Mouse (Mus musculus): ENCODE results near the gene Rapgef3. TPM values are rescaled to one million over a fixed set of nuclear protein-coding genes. Genes with fewer than 3 reads are reported as not detected.

Gene Rapgef3
- total and polyA plus RNA-seq, 3 experiments = 2.5 to 3.4 (median 3.2) TPM

- H3K9me3 ChIP-seq (replicated peaks; ENCODE audit: low read length) = no peaks in the 10 kb centered on the region
- no peak for TF ChIP-seq BHLHE40 (IDR thresholded peaks at IDR 0.05; ENCODE audit: low read depth, low read length)
- TF ChIP-seq EP300 (IDR thresholded peaks at IDR 0.05; ENCODE audit: low read length) = no peak
- TF ChIP-seq CHD2 (IDR thresholded peaks at IDR 0.05; ENCODE audit: low read length) = no peak
- TF ChIP-seq MAZ (IDR thresholded peaks at IDR 0.05; ENCODE audit: low read depth, low read length) = no peak
- TF ChIP-seq ZKSCAN1 (IDR thresholded peaks at IDR 0.05; ENCODE audit: borderline replicate concordance, low read depth, low read length) = no peak
- TF ChIP-seq ZMIZ1 (IDR thresholded peaks at IDR 0.05; ENCODE audit: low read depth, low read length) = no peak
- TF ChIP-seq SMC3 (IDR thresholded peaks at IDR 0.05; ENCODE audit: low read depth, low read length) = no peak
- TF ChIP-seq USF1 (IDR thresholded peaks at IDR 0.05; ENCODE audit: low read depth, low read length) = no peak
- TF ChIP-seq CTCF (conservative IDR thresholded peaks at IDR 0.05 in 1 of 2, IDR thresholded peaks at IDR 0.05 in 1 of 2; ENCODE audit: low read depth in 2 of 2, low read length in 2 of 2) = no peak
- no peak for TF ChIP-seq HCFC1 (IDR thresholded peaks at IDR 0.05; ENCODE audit: low read depth, low read length)
- H3K9ac ChIP-seq (ENCODE audit: insufficient read depth, low read depth) = no peak overlapping the region
- peaks cover 0 to 8% of the 10 kb centered on the region in 2 experiments; a peak in 2 of 4 replicates for H3K4me1 ChIP-seq (ENCODE audit: control insufficient read depth in 1 of 2, insufficient read depth in 2 of 2)
- no peaks in the 10 kb centered on the region for H3K79me2 ChIP-seq (replicated peaks; ENCODE audit: control insufficient read depth, extremely low read depth, insufficient read depth, poor library complexity, severe bottlenecking)
- no peak overlapping the region for H3K4me3 ChIP-seq (replicated peaks in 1 of 3; ENCODE audit: low read depth in 2 of 3, low read length in 2 of 3, poor library complexity in 1 of 3)
- no peak overlapping the region for H3K27ac ChIP-seq (ENCODE audit: insufficient read depth, low read depth)
- in situ Hi-C loops (cut with MboI; ENCODE audit: low pct_ligation_motif_present, low pct_unique_long_range_greater_than_20kb, low sequenced_read_pairs) (no loop called here), dilution Hi-C loops (cut with MboI; ENCODE audit: extremely low pct_ligation_motif_present, extremely low pct_unique_long_range_greater_than_20kb, low sequenced_read_pairs) (no loop called here)
- H3K4me2 ChIP-seq (ENCODE audit: insufficient read depth, low read depth, poor library complexity, severe bottlenecking) = no peak overlapping the region
- DNase-seq (ENCODE audit: extremely low read depth) = no peak
- peaks cover 69 to 84% of the 10 kb centered on the region in 2 experiments for H3K36me3 ChIP-seq (replicated peaks in 1 of 2; ENCODE audit: control insufficient read depth in 1 of 2, insufficient read depth in 1 of 2, low read length in 1 of 2)
- H3K27me3 ChIP-seq (replicated peaks) = no peaks in the 10 kb centered on the region
These were observed 34.8 kb upstream of the Rapgef3 start for GRCm38 (mm10) chr15:97802575-97802974.

GRCm38 (mm10) chr15:97801811-97802210 lies 34.0 kb upstream of the Rapgef3 start:
- DNase-seq (ENCODE audit: extremely low read depth) = no peak
- no peak overlapping the region for H3K4me3 ChIP-seq (replicated peaks in 1 of 3; ENCODE audit: low read depth in 2 of 3, low read length in 2 of 3, poor library complexity in 1 of 3)
- H3K9ac ChIP-seq (ENCODE audit: insufficient read depth, low read depth) = no peak overlapping the region
- peaks cover 0 to 8% of the 10 kb centered on the region in 2 experiments; a peak in 2 of 4 replicates for H3K4me1 ChIP-seq (ENCODE audit: control insufficient read depth in 1 of 2, insufficient read depth in 2 of 2)
- no peaks in the 10 kb centered on the region for H3K27me3 ChIP-seq (replicated peaks)
- no peak overlapping the region for H3K27ac ChIP-seq (ENCODE audit: insufficient read depth, low read depth)
- dilution Hi-C loops (cut with MboI; ENCODE audit: extremely low pct_ligation_motif_present, extremely low pct_unique_long_range_greater_than_20kb, low sequenced_read_pairs) (no loop called here), in situ Hi-C loops (cut with MboI; ENCODE audit: low pct_ligation_motif_present, low pct_unique_long_range_greater_than_20kb, low sequenced_read_pairs) (no loop called here)
- no peak overlapping the region for H3K4me2 ChIP-seq (ENCODE audit: insufficient read depth, low read depth, poor library complexity, severe bottlenecking)
- no peaks in the 10 kb centered on the region for H3K79me2 ChIP-seq (replicated peaks; ENCODE audit: control insufficient read depth, extremely low read depth, insufficient read depth, poor library complexity, severe bottlenecking)
- peaks cover 69 to 84% of the 10 kb centered on the region in 2 experiments for H3K36me3 ChIP-seq (replicated peaks in 1 of 2; ENCODE audit: control insufficient read depth in 1 of 2, insufficient read depth in 1 of 2, low read length in 1 of 2)
- TF ChIP-seq KAT2A (IDR thresholded peaks at IDR 0.05; ENCODE audit: insufficient replicate concordance, low read length) = no peak
- TF ChIP-seq SIN3A (IDR thresholded peaks at IDR 0.05; ENCODE audit: low read length) = no peak
- TF ChIP-seq RCOR1 (conservative IDR thresholded peaks at IDR 0.05; ENCODE audit: low read depth, low read length) = no peak
- no peak for TF ChIP-seq CTCF (conservative IDR thresholded peaks at IDR 0.05 in 1 of 2, IDR thresholded peaks at IDR 0.05 in 1 of 2; ENCODE audit: low read depth in 2 of 2, low read length in 2 of 2)
- TF ChIP-seq TBP (conservative IDR thresholded peaks at IDR 0.05; ENCODE audit: low read depth, low read length) = no peak
- no peak for TF ChIP-seq GABPA (IDR thresholded peaks at IDR 0.05; ENCODE audit: insufficient replicate concordance, low read depth, low read length)
- no peak for TF ChIP-seq ETS1 (conservative IDR thresholded peaks at IDR 0.05; ENCODE audit: low read depth, low read length)
- TF ChIP-seq CHD1 (IDR thresholded peaks at IDR 0.05; ENCODE audit: low read depth, low read length) = no peak
- TF ChIP-seq ZC3H11A (IDR thresholded peaks at IDR 0.05; ENCODE audit: low read depth, low read length) = no peak
- no peak for TF ChIP-seq IRF4 (IDR thresholded peaks at IDR 0.05; ENCODE audit: low read depth, low read length)
- TF ChIP-seq SMC3 (IDR thresholded peaks at IDR 0.05; ENCODE audit: low read depth, low read length) = no peak
- no peak for TF ChIP-seq HCFC1 (IDR thresholded peaks at IDR 0.05; ENCODE audit: low read depth, low read length)
- no peak for TF ChIP-seq MAX (IDR thresholded peaks at IDR 0.05; ENCODE audit: low read length)
- no peak for TF ChIP-seq MAZ (IDR thresholded peaks at IDR 0.05; ENCODE audit: low read depth, low read length)
- no peak for TF ChIP-seq TCF12 (IDR thresholded peaks at IDR 0.05; ENCODE audit: low read depth, low read length)
- TF ChIP-seq POLR2AphosphoS2 (IDR thresholded peaks at IDR 0.05; ENCODE audit: low read depth, low read length) = no peak
- TF ChIP-seq EP300 (IDR thresholded peaks at IDR 0.05; ENCODE audit: low read length) = no peak
- no peaks in the 10 kb centered on the region for H3K9me3 ChIP-seq (replicated peaks; ENCODE audit: low read length)
